Mouse (Mus musculus): ENCODE data around the gene Fus.
A peak's percentile ranks its signal among the peaks of the same experiment; 100 is the strongest.

The Fus gene

DNA sequence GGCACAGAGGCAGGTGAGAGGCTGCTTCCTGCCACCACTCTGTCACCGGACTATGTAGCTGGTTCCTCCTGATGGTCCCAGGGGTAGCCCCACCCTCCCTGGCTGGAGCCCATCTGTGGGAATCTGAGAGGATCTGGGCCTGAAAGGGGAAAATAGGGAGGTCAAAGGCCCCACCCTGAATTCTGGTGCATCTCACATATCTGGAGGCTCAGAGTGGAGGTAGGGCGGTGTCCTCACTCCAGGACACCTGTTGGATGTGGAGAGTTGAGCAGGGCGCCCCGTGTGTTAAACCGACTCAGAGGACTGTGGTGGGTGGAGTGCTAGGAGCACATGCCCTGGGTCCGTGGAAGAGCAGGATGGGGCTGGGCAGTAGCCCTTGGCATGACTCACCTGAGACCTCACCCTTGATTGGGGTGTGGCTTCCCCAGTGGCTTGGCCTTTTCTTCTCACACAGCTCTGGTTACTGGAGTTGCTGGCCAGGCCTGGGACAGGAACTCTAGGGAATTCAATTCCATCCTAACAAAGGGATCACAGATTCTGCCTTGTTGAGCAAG lies 20.7 kb upstream of the Fus start, which contains the start of gene Prss36:
TSS of gene Prss36 (minus strand) at position 256 of the 554 bp plus-strand sequence.
- no peak for DNase-seq

GRCm38 (mm10) chr7:127952864-127953581 lies 14.2 kb upstream of the Fus start:
- no peak for DNase-seq

DNA sequence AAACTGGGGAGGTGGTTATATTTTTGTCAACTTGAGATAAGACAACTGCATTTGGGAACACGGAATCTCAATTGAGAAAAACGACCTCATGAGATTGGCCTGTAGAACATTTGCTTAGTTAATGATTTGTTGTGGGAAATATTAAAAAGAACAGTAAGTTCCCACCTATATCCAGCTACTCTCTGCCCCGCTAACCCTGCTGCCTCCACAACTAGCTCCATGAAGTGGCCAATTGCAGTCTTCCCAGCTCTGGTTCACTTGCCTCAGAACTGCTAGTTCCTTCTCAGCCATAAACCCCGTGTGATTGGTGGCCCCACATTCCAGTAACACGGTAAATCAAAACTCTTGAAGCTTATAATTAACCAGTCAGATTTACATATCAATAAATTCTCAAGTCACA lies 7.9 kb upstream of the Fus start:
- DNase-seq: no peak

DNA sequence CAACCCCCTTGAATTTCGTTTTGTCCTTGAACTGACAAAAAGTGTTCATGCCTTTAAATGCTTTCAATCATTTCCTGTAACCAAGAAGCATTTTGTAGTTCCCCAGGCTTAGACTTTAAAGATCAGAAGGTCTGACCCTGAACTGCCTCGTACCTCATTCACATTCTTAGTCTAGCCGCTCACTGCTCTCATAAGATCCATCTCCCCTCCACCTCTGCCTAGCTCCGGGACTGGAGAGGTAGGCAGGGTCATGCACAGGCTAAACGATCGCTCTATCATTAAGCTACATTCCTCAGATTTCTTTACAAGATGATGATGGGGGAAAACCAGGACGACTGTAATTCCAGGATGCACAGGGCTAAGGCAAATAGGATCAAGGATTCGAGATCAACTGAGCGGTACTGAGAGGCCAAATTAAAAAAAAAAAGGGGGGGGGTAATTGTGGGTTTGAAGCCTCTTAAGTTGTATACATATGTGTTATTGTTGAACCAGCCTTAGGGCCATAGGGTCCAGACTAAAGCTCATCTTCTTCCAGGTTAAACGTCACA lies 812 bp upstream of the Fus start:
- no peak for DNase-seq

DNA sequence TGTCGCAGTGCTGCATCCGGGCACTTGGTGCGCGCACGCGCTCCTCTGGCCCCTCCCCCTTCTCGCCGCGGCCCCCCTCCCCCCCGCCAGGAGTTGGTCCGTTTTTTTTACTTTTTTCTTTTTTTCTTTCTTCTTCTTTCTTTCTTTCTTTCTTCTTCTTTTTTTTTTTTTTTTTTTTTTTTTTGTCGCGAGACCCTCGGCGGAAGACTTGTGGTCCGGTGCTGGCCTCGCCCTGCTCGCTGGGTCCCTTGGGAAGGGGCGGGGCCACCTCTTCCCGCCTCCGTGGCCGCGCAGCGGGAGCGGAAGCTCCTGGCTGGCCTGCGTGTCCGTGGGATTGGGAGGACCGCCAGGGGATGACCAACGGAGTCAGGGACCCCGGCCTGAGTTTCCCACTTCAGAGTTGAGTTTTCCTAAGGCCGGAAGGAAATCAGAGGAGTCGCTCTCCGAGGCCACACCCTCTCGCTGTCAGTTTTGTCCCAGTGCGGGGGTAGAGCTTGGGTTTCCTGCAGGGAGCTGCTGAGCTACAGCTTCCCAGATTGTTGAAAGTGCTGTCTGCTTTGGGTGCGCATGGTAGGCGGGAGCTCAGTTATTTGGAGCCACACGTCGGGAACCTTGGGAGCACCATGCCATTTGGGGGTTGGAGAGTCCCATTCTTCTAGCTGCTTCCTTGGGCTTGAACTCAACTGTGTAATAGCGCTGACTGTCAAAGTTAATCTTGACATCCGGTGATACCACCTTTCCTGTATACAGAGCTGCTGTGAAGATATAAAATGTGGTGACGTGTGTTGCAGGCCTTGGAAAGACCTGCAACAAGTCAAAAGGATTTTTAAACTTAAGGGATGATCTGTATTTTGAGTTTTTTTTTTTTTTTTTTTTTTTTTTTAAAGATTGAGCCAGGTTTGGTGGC lies 918 bp downstream of the Fus start:
- peak; percentile 91 for DNase-seq

DNA sequence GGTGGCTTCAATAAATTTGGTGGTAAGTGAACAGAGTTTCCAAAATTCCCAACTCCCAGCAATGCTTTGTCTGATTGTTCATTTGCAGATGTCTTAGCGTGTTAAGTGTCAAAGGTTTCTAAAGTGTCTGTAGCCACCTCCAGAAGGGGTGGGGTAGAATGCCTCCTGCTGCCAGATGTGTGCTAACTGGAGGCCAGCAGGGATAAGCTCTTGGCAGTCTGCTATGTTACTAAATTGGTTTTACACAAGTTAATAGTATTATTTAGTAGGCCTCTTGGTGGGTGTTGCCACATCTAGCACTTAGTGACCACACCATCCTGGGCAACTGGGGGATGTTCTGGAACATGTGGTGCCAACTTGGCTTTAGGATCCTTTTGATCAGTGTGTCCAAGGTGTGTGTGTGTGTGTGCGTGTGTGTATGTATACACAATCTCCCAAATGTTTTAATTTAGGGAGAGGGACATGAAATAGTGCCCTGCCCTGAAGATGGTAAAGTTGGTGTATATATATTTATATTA lies 7.2 kb downstream of the Fus start:
- no peak for DNase-seq

GRCm38 (mm10) chr7:127978856-127979255 lies 11.6 kb downstream of the Fus start:
- no peak for DNase-seq

GRCm38 (mm10) chr7:127980606-127981005 lies 13.3 kb downstream of the Fus start:
- DNase-seq: no peak

DNA sequence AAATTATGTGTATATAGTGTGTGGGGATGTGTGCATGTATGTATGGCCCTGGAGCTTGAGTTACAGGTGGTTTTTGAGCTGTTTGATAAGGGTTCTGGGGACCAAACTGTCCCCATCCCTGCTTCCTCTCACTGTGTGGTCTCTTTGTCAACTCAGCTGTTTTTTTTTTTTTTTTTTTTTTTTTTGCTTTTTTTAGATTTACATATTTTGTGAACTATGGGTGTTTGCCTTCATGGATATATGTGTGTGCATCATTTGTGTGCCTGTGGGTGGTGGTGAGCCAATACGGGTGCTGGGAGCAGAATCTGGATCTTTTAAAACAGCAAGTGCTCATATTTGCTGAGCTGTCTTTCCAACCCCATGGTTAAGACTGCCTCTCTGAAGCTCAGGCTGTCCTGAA lies 21.6 kb downstream of the Fus start:
- no peak for DNase-seq

GRCm38 (mm10) chr7:127991643-127992487 lies 24.6 kb downstream of the Fus start:
- DNase-seq: peak; percentile 87

DNA sequence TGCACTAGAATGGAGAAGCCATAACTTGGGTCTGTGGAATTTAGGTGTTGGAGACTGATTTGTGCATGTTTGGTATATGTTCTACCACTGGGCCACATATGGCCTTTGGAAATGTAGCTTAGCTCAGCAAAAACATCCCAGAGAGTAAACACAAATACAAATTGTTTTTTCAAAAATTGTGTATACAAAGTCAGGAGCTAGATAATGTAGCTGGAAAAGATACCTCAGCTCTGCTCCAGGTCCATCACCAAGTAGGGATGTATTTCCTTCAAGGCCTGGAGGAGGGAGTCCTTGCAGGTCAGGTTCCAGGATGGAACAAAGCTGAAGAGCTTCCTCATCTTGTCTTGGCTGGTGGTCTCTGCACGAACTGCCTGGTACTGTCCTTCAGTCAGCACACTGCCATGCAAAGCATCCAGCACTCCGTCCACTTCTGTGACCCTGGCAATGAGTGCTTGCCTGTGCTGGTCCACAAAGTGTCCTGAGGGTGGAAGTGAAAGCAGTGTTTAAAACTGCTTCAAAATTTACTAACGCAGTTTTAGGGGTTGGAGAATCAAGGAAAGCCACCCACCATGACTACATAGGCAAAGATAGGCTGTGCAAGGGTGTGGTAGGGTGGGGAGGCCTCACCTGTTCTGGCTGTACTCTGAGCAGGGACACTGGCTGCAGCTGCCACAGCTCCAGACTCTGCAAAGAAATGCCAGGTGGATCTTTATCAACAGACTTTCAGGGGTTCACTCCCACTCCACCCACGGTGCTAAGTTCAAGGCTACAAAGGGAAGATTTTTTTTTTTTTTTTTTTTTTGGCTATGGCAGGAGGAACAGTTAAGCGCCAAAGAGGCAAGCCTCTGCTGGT lies 25.5 kb downstream of the Fus start:
- DNase-seq: no peak

GRCm38 (mm10) chr7:127993341-127993977 lies 26.2 kb downstream of the Fus start, which contains the start of gene Pycard:
TSS of gene Pycard (minus strand) at chr7:127993867.
- DNase-seq: peak; percentile 74

GRCm38 (mm10) chr7:127999436-127999835 lies 32.2 kb downstream of the Fus start:
- DNase-seq: no peak

DNA sequence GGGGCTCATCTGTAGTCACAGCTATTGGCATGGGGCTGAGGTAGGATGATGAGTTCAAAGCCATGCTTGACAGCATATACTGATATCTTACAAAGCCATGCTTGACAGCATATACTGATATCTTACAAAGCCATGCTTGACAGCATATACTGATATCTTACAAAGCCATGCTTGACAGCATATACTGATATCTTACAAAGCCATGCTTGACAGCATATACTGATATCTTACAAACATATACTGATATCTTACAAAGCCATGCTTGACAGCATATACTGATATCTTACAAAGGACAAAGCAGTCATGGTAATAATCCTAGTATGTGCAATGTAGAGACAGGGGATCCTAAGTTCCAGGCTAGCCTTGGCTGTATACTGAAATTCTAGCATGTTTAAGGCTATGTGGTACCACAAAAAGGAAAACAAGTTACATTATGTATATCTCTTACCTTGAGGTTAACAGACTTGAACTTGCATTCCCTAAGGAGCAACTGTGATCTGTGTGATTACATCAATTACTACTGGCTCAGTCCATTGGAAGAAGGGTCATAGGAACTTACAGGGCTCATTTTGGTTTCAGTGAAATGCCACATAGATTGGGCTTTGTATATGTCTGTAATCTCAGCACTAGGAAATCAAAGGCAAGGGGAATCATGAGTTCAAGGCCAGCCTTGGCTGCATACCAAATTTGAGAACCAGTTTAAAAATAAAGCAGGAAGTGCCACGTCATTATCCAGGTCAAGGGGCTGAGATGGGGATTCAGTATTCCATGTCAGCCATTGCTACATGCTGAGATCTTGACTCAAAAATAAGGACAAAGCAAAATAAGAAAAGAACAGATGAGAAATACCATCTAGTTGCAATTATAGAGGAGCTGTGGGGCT lies 33.1 kb downstream of the Fus start:
- DNase-seq: no peak

DNA sequence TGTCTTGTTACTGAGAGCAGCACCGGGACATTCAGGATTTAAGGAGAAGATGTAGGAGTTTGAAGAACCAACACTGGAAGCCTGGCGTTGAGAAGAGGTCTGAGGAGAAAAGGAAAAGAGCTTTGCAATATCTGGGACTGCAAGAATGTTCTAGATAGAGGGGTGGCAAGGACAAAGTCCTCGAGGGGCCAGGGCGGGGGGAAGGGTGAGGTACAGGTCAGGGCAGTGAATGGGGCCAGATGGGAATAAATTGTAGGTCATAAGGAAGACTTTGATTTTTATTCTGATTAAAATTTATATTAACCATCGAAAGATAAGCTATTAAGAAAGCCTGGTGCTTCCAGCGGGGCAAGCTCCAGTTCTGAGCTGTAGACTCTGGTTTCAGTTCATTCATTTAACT lies 35.8 kb downstream of the Fus start:
- no peak for DNase-seq

DNA sequence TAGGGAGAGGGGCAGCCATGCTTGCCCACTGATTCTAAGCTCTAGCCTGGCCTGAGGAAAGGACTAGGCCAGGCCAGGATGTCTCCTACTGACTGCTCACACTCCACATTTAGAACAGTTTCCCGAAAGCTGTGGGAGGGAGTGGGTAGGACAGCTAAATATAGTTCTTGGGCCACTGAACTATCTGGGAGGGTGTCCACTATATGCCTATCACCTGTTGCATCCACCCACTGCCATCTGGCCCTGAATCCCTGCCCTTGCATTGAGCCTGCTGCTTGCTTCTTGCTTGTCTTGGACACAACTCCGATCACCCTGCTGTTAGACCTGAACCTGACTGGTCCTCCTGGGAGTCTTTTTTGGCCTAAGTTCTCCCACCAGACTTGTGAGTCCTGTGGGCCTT lies 36.4 kb downstream of the Fus start, which contains the start of gene Trim72:
TSS of gene Trim72 (plus strand) at position 262 of the 400 bp plus-strand sequence.
- no peak for DNase-seq

DNA sequence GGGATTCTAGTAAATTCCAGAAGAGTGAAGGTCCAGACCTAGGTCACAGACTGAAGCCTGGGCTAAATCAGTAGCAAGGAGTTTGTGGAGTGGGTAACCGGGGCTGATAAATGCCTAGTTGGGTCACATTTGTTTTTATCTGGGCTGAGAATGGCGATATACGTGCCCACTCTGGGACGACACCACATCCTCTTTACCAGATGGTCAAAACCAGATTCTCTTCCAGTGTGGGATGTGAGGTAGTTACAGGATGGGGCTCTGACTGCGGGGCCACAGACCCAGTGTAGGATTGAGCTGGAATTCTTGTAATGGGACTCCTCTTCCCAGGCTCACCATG lies 36.9 kb downstream of the Fus start:
- no peak for DNase-seq

DNA sequence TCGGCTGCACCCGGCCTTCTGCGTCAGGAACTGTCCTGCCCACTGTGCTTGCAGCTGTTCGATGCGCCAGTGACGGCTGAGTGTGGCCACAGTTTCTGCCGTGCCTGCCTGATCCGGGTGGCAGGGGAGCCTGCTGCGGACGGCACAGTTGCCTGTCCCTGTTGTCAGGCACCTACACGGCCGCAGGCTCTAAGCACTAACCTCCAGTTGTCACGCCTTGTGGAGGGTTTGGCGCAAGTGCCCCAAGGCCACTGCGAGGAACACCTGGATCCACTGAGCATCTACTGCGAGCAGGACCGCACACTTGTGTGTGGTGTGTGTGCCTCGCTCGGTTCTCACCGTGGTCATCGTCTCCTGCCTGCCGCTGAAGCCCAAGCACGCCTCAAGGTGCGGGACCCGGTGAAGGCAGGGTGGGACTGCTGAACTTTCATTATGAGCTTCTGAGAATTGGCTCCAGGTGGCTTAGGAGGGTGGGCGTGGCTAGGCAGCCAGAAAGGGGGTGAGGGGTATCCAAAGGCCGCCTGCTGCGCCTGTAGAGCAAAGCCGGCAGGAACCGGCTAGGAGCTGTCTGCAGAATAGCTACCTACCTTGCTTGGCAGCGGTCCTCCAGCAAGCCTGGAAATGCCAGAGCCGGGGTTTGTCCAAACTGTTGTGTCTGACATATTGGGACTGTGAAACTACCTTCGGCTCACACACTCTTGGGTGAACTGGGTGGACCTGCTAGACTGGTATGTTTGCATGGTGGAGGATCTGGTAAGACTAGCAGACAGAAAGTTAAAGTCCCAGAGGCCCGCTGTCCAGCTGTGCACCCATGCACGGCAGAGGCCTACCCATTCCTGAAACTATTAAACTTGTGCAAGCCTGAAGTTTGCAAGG lies 37.5 kb downstream of the Fus start:
- DNase-seq: peak; percentile 84

- no peak for DNase-seq
Measured at GRCm38 (mm10) chr7:128006193-128006592, 38.9 kb downstream of the Fus start.
